Mouse (Mus musculus): ENCODE data around the gene Gsto1.
"Not testable (repeated sequence)": the region's sequence is repeated elsewhere in the genome, so short reads cannot be mapped to it uniquely, and the experiment has no call there.

The Gsto1 gene

DNA sequence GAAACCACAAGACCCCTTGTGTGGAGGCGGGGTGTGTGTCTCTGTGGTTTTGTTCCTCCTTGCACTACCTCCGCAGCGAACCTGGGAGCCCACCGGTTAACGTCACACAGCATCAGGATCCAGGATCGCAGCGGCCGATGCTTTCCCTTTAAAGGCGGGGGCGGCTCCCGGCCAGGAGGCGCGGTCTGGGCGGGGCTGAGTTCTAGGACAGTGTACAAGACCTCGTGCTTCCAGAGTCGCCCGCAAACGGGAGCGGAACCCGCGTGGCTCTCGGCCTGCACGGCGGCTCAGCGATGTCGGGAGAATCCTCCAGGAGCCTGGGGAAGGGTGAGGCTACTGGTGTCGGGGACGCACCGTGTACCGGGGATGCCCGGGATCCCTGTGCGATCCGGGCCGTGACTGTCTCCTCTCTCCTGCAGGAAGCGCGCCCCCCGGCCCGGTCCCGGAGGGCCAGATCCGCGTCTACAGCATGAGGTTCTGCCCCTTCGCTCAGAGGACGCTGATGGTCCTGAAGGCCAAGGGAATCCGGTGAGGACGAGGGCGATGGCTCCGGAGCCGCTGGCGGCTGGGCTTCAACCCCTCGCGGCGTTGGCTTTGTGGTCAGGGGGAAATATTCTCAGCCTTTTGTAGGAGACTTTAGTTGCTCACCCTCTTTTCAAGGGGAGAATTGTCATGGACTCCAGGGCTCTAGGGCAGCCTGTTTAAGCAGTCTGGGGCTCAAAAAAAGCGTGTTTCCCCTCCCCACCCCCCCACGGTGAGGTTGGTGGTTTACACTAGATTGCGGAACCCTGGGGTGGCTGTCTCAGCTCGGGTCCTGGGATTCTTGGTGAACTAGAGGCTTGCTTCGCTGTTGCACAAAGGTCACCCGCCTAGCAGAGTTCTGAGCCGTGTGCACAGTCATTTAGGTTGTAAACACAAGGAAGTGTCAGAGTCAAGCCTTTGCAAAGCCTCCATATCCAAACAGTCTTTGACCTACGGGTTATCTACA, at the start of gene Gsto1:
TSS of gene Gsto1 (plus strand) at position 175 of the 988 bp plus-strand sequence.
- peak; percentile 95 for DNase-seq

DNA sequence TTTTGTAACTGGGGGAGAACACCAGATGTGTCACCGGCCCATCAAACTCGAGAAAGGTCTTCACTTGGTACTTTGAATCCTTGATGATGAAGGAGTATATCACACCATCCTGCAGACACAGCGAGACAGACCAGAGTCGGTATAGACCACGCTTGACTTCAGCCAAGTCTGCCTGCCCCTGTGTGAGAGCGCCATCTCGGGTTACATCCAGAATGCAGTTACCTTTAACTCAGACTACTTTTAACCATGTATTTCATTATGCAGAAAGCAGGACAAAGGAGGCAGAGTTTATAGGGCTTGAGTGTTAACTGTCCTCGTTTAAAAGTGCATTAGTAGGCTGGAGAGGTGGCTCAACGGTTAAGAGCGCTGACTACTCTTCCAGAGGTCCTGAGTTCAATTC, 42.7 kb upstream of the Gsto1 start:
- no peak for DNase-seq

DNA sequence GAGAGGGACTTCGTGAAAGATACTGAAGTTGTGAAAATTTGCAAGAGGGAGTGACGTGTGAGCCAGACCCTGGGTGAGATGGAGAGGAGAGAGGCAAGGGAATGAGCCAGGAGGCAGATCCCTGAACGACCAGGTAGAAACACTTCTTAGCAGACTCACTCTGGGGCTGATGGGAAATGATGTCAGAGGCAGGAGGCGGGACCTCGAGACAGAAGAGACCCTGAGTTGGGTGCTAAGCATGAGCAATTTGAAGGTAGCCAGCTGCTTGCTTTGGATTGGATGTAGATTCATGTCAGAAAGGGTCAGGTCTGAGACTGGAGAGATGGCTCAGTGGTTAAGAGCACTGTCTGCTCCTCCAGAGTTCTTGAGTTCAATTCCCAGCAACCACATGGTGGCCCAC, 40.0 kb upstream of the Gsto1 start:
- DNase-seq, result no peak

DNA sequence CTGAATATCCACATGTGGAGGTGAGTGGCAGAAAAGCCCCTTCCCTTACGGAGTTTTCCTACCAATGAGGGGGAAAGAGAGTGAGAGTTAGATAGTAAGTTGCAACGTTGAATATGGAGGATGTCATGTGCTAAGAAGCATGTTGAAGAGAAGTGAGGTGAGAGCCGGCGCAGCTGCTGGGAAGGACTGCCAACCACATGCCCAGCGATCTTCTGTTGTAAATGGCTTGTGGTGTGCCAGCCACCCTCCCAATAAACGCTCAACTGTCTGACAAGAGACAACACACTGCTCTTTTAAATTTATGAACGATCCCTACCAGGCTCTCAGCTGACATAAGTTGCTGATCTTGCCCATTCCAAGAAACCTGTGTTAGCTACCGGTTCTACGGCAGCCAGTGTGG, 37.1 kb upstream of the Gsto1 start:
- no peak for DNase-seq

DNA sequence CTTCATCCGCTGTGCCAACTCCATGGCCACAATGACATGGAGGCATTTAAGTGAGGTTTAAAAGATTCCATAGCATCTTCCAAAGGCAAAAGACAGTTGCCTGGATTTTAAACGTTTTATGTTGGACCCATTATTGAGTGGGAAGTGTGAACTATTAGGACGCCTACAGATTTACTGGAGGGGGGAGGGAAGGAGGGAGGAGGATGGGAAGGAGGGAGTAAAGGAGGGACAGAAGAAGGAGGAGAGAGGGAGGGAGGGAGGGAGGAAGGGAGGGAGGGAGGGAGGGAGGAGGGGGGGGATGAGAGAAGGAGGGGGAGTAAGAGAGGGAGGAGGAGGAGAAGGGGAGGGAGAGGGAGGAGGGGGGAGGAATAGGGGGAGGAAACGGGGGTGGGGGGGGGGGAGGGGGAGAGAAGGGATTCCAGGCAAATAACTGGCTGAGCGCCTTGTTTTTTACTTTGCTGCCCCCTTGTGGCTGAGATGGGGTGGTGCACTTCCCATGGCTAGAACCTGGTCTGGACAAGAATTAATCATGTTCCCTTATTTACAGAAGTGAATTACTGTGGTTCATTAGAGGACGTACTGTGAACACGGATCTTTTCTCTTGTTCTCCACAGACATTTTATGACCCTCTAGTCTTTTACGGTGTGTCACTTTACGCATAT, 33.8 kb upstream of the Gsto1 start:
- peak; percentile 87 for DNase-seq

DNA sequence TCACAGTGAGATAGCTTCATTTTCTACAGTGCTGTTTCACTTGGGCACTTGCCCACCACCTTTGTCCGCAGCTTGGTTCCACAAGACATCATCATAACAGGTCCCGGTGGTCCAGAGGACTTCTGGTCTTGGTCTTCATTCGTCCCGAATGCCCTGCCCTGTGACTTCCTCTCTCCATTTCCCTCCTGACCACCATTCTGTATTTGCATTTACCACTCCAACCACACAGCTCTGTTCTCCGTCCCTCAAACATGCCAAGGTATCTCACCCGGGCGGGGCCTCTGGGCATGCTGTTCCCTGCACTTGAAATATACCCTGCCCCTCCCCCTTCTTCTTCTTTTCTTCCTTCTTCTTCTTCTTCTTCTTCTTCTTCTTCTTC, 33.3 kb upstream of the Gsto1 start:
- DNase-seq, result peak; percentile 15

DNA sequence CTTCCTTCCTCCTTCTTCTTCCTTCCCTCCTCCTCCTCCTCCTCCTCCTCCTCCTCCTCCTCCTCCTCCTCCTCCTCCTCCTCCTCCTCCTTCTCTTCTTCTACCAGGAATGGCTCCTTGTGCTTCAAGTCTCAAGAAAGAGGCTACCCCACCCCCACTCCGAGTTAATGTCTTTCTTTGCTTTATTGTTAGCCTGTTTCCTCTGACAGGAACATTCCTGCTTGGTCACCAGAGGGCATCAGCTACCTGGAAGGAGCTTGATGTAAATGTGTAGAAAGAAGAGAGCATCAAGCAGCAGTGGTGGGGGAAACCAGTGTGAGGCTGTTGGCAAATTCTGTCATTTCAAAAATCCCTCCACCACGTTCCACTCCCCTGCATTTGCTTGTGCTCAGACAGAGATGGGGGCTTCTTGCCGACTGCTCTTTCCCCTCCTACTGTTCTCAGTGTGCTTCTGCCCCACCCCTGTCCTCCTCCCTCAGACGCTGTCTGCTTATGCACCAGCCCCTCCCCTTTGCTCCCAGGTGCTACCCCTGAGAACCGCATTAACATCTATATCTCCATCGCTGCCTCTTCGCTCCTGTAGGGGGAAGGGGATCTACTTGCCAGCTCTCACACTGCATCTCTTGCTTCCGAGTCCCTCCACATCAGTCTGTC, 32.5 kb upstream of the Gsto1 start:
- DNase-seq, result peak; percentile 53

DNA sequence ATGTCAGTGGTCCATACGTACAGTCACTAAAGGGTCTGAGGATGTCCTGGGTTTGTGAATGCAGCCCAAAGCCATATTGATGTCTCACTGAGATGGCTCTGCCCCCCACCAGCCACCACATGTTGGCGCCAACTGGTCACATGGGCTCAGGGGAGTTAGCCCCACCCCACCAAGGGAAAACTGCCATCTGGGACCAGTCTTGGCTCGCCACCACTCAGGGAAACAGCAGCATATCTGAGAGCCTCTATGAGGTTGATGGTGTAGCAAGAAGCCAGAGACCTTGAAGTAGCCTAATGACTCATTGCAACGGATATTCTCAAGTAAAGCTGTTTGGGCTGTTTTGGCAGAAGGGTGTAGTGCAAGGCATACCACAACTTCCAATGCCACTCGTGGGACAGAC, 30.7 kb upstream of the Gsto1 start:
- DNase-seq, result peak; percentile 14

DNA sequence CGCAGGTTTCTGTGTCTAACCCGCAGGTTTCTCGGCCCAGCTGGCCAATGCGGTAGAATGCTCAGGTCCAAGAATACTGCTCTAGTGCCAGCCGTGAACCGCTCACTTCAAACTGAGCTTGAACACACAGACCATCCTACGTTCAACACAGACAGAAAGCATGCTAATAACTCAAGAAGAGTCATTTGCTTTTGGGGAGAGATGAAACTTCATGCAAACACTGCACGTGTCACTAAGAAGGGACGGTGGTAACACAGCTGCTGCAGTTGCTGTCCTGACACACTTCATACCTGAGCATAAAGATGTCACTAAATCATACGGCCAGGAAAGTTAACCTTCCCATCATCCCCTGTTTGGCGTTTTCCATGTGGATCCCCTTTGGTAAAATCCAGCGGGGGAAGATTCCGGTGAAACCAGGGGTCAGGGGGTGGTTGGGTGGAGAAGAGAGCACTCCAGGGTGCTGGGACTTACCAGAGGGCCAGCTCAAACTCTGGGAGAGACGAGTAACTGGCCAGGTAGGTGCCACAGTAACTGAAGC, 24.8 kb upstream of the Gsto1 start:
- no peak for DNase-seq

DNA sequence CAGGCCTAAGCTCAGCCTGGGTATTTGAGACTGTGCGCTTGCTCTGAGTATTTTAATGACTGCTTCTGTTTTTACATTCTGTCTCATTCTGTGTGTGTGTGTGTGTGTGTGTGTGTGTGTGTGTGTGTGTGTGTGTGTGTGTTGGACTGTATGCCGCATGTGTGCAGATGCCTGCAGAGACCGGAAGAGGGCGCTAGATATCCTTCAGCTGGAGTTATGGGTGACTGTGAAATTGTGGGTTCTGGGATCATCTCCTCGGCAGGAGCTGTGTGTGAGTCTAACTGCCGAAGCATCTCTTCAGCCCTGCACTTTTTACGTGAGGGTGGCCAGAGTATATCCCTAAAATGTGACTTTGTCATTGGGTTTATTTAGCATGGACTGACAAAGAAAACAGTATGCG, 23.7 kb upstream of the Gsto1 start:
- no peak for DNase-seq

DNA sequence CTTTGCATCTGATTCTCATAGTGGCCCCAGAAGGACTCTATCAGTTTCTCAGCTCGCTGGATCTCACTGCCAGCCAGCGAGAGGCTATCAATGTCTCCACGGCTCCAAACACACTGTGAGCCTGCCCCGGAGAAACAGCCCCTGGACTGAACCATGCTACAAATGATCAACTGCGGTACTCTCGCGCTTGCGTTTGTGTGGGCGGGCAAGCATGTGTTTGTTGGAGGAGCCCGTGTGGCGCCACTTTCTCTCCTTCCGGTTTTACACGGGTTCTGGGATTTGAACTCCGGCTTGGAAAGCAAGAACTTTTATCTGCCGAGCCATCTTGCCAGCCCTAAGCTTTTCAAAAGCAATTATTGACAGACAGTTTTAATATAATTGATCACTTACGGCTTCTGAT, 22.5 kb upstream of the Gsto1 start:
- no peak for DNase-seq

DNA sequence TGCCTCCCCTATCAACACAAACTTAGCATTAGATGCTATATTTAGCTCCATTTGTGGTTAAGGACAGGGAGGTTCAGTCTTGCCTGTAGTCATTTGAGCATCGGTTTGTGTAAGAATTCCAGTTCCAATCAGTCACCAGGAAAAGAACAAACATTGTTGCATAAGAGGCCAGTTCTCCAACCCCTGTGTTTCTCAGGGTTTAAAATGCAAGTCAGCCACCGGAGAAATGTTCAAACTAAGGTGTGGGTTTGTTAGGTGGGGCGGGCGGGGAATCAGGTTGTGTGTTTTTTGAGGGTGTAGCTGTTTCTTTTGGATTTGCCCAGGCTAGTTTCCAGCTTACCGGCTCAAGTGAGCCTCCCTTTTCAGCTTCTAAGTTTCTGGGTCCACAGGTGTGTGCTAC, 20.2 kb upstream of the Gsto1 start:
- DNase-seq, result peak; percentile 67

DNA sequence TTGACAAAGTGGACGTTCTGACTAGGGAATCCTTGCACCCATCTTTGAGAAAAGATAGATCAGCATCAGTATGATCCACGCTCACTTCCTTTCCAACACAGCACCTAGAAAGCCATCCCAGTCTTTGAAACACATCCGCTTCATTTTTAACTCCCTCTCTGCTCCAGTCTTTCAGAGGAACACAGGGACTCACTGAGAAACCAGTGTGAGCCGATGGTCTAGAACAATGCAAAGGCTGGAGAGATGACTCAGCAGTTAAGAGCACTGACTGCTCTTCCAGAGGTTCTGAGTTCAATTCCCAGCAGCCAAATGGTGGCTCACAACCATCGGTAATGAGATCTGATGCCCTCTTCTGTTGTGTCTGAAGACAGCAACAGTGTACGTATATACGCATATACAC, 19.0 kb upstream of the Gsto1 start:
- no peak for DNase-seq

DNA sequence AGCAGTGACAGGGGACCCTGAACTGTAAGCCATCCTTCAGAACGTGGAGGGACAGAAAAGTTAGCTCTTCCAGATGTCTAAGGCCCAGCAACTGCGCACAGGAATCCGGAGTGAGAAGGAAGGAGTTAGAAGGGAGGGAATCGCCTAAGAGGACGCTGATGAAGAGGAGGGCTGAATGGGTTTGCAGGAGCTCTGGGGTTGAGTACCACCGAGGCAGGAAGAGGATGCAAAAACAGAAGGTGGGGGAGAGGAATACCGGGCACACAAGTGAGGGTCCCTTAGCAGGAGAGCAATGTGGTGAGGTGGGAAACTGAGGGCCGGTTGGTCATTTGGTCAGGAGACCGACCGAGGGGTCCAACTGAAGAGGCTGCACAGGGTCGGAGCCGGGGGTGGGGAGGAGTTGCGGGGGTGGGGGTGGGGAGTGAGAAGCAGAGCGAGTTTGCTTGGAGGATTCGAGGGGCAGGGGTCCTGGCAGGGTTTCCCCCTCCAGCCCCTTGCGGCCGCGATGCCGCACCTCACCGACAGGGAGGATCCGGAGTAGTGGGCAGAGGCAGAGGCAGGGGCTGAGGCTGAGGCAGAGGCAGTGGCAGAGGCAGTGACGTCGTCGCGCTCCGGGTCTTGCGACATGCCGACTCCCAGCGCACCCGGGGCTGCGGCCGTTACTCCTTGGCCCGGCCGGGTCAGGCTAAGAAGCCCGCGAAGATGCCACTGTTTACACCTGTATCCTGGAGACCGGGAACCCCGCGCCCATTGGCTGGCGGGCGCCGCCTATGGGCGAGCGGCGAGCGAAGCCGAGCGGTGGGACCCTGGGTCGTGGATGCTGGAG, 17.9 kb upstream of the Gsto1 start:
- peak; percentile 74 for DNase-seq

DNA sequence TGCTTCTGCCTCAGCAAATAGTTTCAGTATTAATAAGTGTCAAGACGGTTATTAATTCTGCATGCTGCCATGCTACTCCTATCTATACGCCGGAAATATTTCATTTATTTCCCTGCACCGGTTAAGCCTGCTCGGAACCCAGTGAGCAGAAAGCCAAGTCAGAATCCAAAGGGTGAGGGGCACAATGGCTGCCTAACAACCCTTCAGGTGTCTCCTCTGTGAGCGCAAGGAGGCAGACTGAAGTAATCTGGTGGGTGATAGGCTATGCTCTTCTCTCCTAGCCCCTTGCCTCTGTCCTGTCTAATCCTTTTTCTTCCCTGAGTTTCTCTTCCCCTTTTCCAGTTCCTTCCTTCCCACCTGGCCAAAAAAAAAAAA, 17.3 kb upstream of the Gsto1 start:
- DNase-seq, result no peak

DNA sequence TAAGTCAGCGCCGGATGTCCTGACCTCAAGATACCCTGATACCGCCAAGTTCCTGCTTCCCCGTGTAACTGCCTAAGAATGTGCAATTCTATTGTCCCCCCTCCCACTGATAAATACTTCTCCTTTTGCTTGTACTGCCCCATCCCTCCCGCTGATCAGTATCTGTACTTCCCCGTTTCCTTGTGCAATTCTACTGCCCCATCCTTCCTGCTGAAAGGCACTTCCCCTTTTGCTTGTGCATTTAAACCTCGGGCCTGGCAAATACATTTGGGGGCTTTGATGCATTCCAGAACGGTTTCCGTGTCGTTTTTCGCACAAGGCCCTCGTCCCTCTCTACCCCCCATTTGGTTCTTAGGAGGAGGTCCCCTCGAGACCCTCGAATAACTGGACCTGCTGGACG, 13.5 kb upstream of the Gsto1 start:
- DNase-seq, result not testable (repeated sequence)

DNA sequence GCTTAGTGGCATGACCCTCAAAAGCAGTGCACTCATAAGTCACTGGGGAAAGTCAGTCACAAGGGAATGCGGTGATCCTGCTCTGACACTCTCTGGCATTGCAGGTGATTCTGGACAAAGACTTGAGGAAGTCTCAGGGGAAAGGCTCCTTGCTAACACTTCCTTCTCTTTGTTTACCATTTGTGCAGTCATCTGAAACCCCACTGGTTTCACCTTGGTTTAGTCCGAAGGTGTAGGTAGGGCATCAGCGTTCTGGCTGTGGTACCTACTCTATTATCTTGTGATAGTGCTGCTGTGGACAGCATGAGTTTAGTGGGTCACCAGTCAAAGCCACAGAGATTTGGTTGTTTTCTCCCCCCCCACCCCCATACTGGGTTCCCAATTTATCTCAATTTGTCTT, 5.0 kb upstream of the Gsto1 start:
- no peak for DNase-seq

DNA sequence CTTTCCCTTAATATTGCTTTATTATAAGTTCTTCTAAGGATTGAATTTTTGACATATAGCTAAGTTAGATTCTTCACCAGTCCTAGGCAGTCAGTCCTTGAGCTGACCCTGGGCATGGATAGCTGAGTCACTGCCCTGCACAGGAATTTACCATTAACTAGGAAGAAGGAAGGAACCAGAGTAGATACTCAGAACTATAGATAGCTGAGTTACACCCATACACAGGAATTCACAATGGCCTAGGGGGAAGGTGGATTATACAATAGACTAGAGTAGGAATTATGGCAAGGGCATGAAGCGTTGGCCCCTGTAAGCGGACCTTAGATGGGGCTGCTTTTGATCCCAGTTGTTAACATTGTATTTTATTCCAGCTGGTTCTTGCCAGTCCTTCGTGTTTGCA, 2.6 kb upstream of the Gsto1 start:
- not testable (repeated sequence) for DNase-seq

DNA sequence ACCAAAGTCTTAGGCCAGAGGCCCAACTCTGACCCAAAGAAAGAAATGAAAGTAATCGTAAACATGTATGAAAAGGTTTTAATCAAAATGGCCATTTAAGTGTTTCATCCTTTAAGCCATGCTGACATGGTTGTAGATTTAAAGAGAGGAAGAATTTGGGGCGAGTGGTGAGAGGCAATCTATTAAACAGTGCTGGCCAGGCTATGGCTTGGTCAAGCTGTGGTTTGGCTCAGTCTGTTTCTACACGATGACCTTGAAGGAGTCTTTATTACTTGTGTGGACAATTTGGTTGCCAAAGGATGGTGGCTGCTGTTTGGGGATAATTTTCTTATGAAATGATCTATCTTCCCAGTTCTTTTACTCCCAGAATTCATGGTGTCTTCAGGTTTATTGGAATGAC, 1.7 kb upstream of the Gsto1 start:
- DNase-seq, result no peak

DNA sequence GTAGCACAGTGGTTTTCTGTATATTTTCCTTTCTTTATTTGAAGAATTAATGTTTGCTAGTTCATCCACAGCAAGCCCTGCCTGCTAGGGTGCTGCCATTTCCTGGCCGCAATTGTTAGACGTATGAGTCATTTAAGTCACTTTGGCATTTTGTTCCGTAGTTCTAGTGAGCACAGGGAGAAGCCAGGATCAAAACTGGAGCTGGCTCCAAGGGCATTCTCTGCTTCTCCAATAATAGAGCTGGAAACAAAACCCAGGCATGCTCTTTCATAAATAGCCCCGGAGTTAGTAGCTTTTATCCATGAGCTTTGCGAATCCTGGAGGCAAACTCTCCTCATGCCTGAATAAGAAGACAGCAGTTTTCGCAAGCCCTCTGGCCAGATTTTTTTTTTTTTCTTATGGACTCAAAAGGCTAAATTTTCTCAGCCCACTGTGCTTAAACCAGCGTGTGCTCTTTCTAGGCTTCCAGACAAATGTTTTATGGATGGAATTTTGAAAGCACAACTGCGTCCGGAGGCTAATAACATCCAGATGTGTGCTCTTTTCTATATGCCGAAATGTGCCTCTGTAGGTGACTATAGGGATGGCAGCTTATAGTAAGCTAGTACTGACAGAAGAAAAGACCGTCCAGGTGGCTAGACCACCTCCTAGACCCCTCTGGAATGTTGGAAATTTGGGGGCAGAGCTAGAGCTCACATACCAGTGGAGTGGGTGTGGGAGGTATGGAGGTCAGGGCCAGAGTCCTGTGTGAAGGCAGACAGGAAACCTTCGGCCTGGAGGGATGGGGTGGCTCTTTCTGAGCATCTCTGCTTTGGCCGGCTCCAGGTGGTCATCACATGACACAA, 597 bp upstream of the Gsto1 start:
- no peak for DNase-seq

All from lung, postnatal 36 days (tissue).